Mouse (Mus musculus): ENCODE results near the gene E2f6. TPM values are rescaled to one million over a fixed set of nuclear protein-coding genes. Genes with fewer than 3 reads are reported as not detected.

Gene E2f6
- 52.8 and 63.4 TPM in 2 replicates for polyA plus RNA-seq (2016; fragmentation: Nextera tagmentation; extraction: Ambion mirVana)

GRCm38 (mm10) chr12:16810525-16811431 is at the start of gene E2f6:
Gene E2f6 (plus strand): TSS chr12:16810963.
- Histone ChIP-seq H3K27ac (peak within 1 kb of the TSS; percentile 99), H3K27me3 (ENCODE audit: insufficient read depth, poor library complexity, severe bottlenecking) (peaks cover 43% of the 10 kb centered on the region), H3K4me1 (peaks cover 19% of the 10 kb centered on the region), H3K36me3 (peaks cover 19% of the 10 kb centered on the region), H3K9me3 (no peaks in the 10 kb centered on the region), H3K4me3 (peak within 1 kb of the TSS; percentile 94)
- 5% methylated on average over 81 of the region's 81 CpGs for whole genome bisulfite sequencing
- DNase-seq (ENCODE audit: low spot score) = peak; percentile 89

- DNase-seq (ENCODE audit: low spot score) = no peak
- Histone ChIP-seq H3K27ac (no peak overlapping the region), H3K27me3 (ENCODE audit: insufficient read depth, poor library complexity, severe bottlenecking) (no peaks in the 10 kb centered on the region), H3K36me3 (peaks cover 3% of the 10 kb centered on the region; the same call in 1 of the 2 replicates), H3K4me3 (no peak overlapping the region), H3K4me1 (peaks cover 35% of the 10 kb centered on the region), H3K9me3 (no peaks in the 10 kb centered on the region)
- WGBS = 94% methylated on average over 3 of the region's 3 CpGs
Measured at GRCm38 (mm10) chr12:16761461-16761860, 49.3 kb upstream of the E2f6 start.

GRCm38 (mm10) chr12:16763649-16764422 is 46.9 kb upstream of the E2f6 start:
- peaks cover 42% of the 10 kb centered on the region for H3K4me1 ChIP-seq
- H3K4me3 ChIP-seq = no peak overlapping the region
- peaks cover 2% of the 10 kb centered on the region; the same call in 1 of the 2 replicates for H3K36me3 ChIP-seq
- H3K27me3 ChIP-seq (ENCODE audit: insufficient read depth, poor library complexity, severe bottlenecking) = no peaks in the 10 kb centered on the region
- H3K9me3 ChIP-seq = no peaks in the 10 kb centered on the region
- 78% methylated on average over 4 of the region's 4 CpGs for WGBS
- no peak overlapping the region for H3K27ac ChIP-seq
- DNase-seq (ENCODE audit: low spot score) = peak; percentile 73

- peak; percentile 81 for DNase-seq (ENCODE audit: low spot score)
- H3K4me3 ChIP-seq = no peak overlapping the region
- peaks cover 2% of the 10 kb centered on the region; the same call in 1 of the 2 replicates for H3K36me3 ChIP-seq
- 53% methylated on average over 12 of the region's 12 CpGs for WGBS
- no peaks in the 10 kb centered on the region for H3K27me3 ChIP-seq (ENCODE audit: insufficient read depth, poor library complexity, severe bottlenecking)
- H3K4me1 ChIP-seq = peaks cover 44% of the 10 kb centered on the region
- peak overlapping the region; percentile 69 for H3K27ac ChIP-seq
- no peaks in the 10 kb centered on the region for H3K9me3 ChIP-seq
Measured at GRCm38 (mm10) chr12:16764776-16765445, 45.9 kb upstream of the E2f6 start.

- no peak for DNase-seq (ENCODE audit: low spot score)
- WGBS = 38% methylated on average over 3 of the region's 3 CpGs
Measured at GRCm38 (mm10) chr12:16768251-16768650, 42.5 kb upstream of the E2f6 start.

GRCm38 (mm10) chr12:16768711-16769110 is 42.1 kb upstream of the E2f6 start:
- peaks cover 59% of the 10 kb centered on the region for H3K4me1 ChIP-seq
- 48% methylated on average over 2 of the region's 2 CpGs for WGBS
- peaks cover 2% of the 10 kb centered on the region; the same call in 1 of the 2 replicates for H3K36me3 ChIP-seq
- peak; percentile 64 for DNase-seq (ENCODE audit: low spot score)
- no peaks in the 10 kb centered on the region for H3K27me3 ChIP-seq (ENCODE audit: insufficient read depth, poor library complexity, severe bottlenecking)
- H3K4me3 ChIP-seq = no peak overlapping the region
- H3K27ac ChIP-seq = 0 out of 2 replicates have a peak overlapping the region, but pooled peaks have one; percentile 32
- no peaks in the 10 kb centered on the region for H3K9me3 ChIP-seq

More at GRCm38 (mm10) chr12:16768251-16768650, 42.5 kb upstream of the E2f6 start:
- H3K4me3 ChIP-seq = no peak overlapping the region
- no peak overlapping the region for H3K27ac ChIP-seq
- H3K4me1 ChIP-seq = peaks cover 60% of the 10 kb centered on the region
- H3K27me3 ChIP-seq (ENCODE audit: insufficient read depth, poor library complexity, severe bottlenecking) = no peaks in the 10 kb centered on the region
- H3K9me3 ChIP-seq = no peaks in the 10 kb centered on the region
- peaks cover 2% of the 10 kb centered on the region; the same call in 1 of the 2 replicates for H3K36me3 ChIP-seq

- 84% methylated on average over 6 of the region's 6 CpGs for WGBS
- Histone ChIP-seq H3K4me3 (no peak overlapping the region), H3K27ac (peak overlapping the region; percentile 76; the same call in 1 of the 2 replicates), H3K36me3 (peaks cover 2% of the 10 kb centered on the region; the same call in 1 of the 2 replicates), H3K4me1 (peaks cover 50% of the 10 kb centered on the region), H3K9me3 (no peaks in the 10 kb centered on the region), H3K27me3 (ENCODE audit: insufficient read depth, poor library complexity, severe bottlenecking) (no peaks in the 10 kb centered on the region)
- peak; percentile 70 for DNase-seq (ENCODE audit: low spot score)
Measured at GRCm38 (mm10) chr12:16769601-16770165, 41.1 kb upstream of the E2f6 start.

GRCm38 (mm10) chr12:16774605-16775004 is 36.2 kb upstream of the E2f6 start:
- 90% methylated on average over 4 of the region's 4 CpGs for WGBS
- Histone ChIP-seq H3K4me1 (peaks cover 28% of the 10 kb centered on the region), H3K27ac (no peak overlapping the region), H3K27me3 (ENCODE audit: insufficient read depth, poor library complexity, severe bottlenecking) (no peaks in the 10 kb centered on the region), H3K4me3 (no peak overlapping the region), H3K36me3 (no peaks in the 10 kb centered on the region), H3K9me3 (no peaks in the 10 kb centered on the region)
- DNase-seq (ENCODE audit: low spot score) = no peak

- 82% methylated on average over 3 of the region's 3 CpGs for WGBS
- H3K36me3 ChIP-seq = no peaks in the 10 kb centered on the region
- H3K27me3 ChIP-seq (ENCODE audit: insufficient read depth, poor library complexity, severe bottlenecking) = no peaks in the 10 kb centered on the region
- no peaks in the 10 kb centered on the region for H3K9me3 ChIP-seq
- no peak overlapping the region for H3K27ac ChIP-seq
- peaks cover 21% of the 10 kb centered on the region for H3K4me1 ChIP-seq
- no peak for DNase-seq (ENCODE audit: low spot score)
- no peak overlapping the region for H3K4me3 ChIP-seq
Measured at GRCm38 (mm10) chr12:16775351-16775750, 35.4 kb upstream of the E2f6 start.

GRCm38 (mm10) chr12:16778523-16778922 is 32.2 kb upstream of the E2f6 start:
- no peak for DNase-seq (ENCODE audit: low spot score)
- H3K27ac ChIP-seq = no peak overlapping the region
- 76% methylated on average over 5 of the region's 5 CpGs for WGBS

GRCm38 (mm10) chr12:16779165-16779564 is 31.6 kb upstream of the E2f6 start:
- peaks cover 13% of the 10 kb centered on the region for H3K4me1 ChIP-seq
- 76% methylated on average over 2 of the region's 2 CpGs for WGBS
- no peak overlapping the region for H3K4me3 ChIP-seq
- H3K36me3 ChIP-seq = no peaks in the 10 kb centered on the region
- no peak overlapping the region for H3K27ac ChIP-seq
- H3K9me3 ChIP-seq = no peaks in the 10 kb centered on the region
- no peak for DNase-seq (ENCODE audit: low spot score)
- no peaks in the 10 kb centered on the region for H3K27me3 ChIP-seq (ENCODE audit: insufficient read depth, poor library complexity, severe bottlenecking)

More at GRCm38 (mm10) chr12:16778523-16778922, 32.2 kb upstream of the E2f6 start:
- Histone ChIP-seq H3K36me3 (no peaks in the 10 kb centered on the region), H3K9me3 (no peaks in the 10 kb centered on the region), H3K27me3 (ENCODE audit: insufficient read depth, poor library complexity, severe bottlenecking) (no peaks in the 10 kb centered on the region), H3K4me3 (no peak overlapping the region), H3K4me1 (peaks cover 13% of the 10 kb centered on the region)

GRCm38 (mm10) chr12:16780320-16780719 is 30.4 kb upstream of the E2f6 start:
- Histone ChIP-seq H3K27me3 (ENCODE audit: insufficient read depth, poor library complexity, severe bottlenecking) (no peaks in the 10 kb centered on the region), H3K9me3 (no peaks in the 10 kb centered on the region), H3K27ac (no peak overlapping the region), H3K4me3 (no peak overlapping the region), H3K4me1 (peaks cover 13% of the 10 kb centered on the region), H3K36me3 (no peaks in the 10 kb centered on the region)
- no peak for DNase-seq (ENCODE audit: low spot score)
- 88% methylated on average over 3 of the region's 3 CpGs for WGBS
